Comparison of ENCODE assay signal across 16 mouse cellular contexts in genomic region chrX:134691540-134691935, GRCm38 (mm10).
"Had no signal": no experiment of that assay in that cellular context is flagged by ENCODE, and none has a peak within 500 bp of the region (broad histone marks: within the 10 kb centered on the region; RNA-seq: fewer than 3 reads in every experiment).

No protein-coding gene starts in this region.

- H3K4me2 ChIP-seq: kidney, embryonic 15.5 days; limb, embryonic 12.5 days; liver, embryonic 15.5 days; neural tube, embryonic 15.5 days had no signal

- ATAC-seq: lung, postnatal 0 days had no signal

- H3K27me3 ChIP-seq: neural tube, embryonic 15.5 days had no signal

- DNase-seq: liver; lung, adult 2 months; lung, postnatal 36 days; midbrain, embryonic 14.5 days; right cerebral cortex, adult 18-20 months; spleen, adult 18-20 months; thymus, adult 18-20 months; thymus, postnatal 14 days had no signal

- H3K9ac ChIP-seq: kidney, embryonic 15.5 days; limb, embryonic 12.5 days; liver, embryonic 15.5 days; neural tube, embryonic 15.5 days had no signal

- H3K4me1 ChIP-seq: liver, embryonic 15.5 days had no signal

- H3K9me3 ChIP-seq: kidney, embryonic 15.5 days; limb, embryonic 12.5 days; liver, embryonic 15.5 days; midbrain, embryonic 10.5 days; neural tube, embryonic 15.5 days had no signal

- H3K27ac ChIP-seq: kidney, embryonic 15.5 days; layer of hippocampus, adult 2 months; limb, embryonic 12.5 days; liver, embryonic 15.5 days; midbrain, embryonic 10.5 days; neural tube, embryonic 15.5 days had no signal

- H3K4me3 ChIP-seq: kidney, embryonic 15.5 days; layer of hippocampus, adult 2 months; limb, embryonic 12.5 days; liver, embryonic 15.5 days; midbrain, embryonic 10.5 days; myocyte; neural tube, embryonic 15.5 days had no signal

- H3K36me3 ChIP-seq: liver, embryonic 15.5 days had no signal
